Comparison of ENCODE assay signal across 12 mouse cellular contexts in the genomic region with DNA sequence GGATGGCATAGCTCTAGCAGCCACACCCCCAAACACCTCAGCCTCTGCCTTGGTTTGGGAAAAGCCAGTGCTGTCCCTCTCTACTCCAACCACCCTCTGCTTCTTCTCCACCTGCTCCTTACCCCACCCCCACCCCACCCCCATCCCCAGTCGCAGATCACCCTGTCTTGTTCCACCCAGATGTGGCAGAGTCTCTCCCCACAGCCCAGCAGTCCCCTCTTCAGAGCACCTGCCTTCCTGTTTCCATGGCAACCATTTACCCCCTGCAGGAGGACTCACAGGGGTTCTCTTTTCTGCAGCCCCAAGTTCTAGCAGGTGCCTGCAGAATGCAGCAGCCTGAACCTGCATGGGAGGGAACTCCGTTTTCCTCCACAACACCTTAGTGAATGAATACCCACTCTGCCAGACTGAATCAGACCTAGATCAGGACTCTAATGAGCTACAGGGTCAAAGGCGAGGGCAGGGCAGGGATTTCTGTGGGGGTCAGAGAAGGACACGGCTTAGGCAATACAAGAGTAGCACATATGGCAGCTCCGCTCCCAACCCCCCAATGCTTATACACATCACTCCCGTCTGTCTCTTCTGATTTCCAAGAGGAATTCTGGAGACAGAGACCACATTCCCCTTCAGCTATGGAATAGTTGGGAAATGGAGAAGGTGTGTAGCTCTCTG.
DNase-seq lines count a peak whose midpoint lies in the region; ATAC-seq and TF ChIP-seq lines count a peak whose summit lies in the region.
"Had no signal": no experiment of that assay in that cellular context is flagged by ENCODE, and none has a peak within 500 bp of the region (broad histone marks: within the 10 kb centered on the region; RNA-seq: fewer than 3 reads in every experiment).

No protein-coding gene starts in this region.

- H3K9me3 ChIP-seq in forebrain, embryonic 10.5 days, result no peaks in the 10 kb centered on the region
- no peaks in the 10 kb centered on the region for H3K9me3 ChIP-seq in hindbrain, postnatal 0 days (ENCODE audit: low read length)
- H3K9me3 ChIP-seq in neural tube, embryonic 13.5 days, result no peaks in the 10 kb centered on the region

- DNase-seq in ES-CJ7 (ENCODE audit: low read depth, low spot score), result peak; percentile 6
- no peak for DNase-seq in forebrain, embryonic 10.5 days (ENCODE audit: extremely low spot score, low spot score)
- DNase-seq in hindbrain, postnatal 0 days (ENCODE audit: low spot score), result no peak
- DNase-seq in kidney, adult 2 months, result no peak
- DNase-seq in gastrocnemius, adult 8-10 months (ENCODE audit: low spot score in 2 of 2), result no peak
- no peak for DNase-seq in T-cell, adult 2 months (ENCODE audit: low spot score)
- DNase-seq: heart, adult 2 months; heart, postnatal 14 days; kidney, adult 8-10 months; lung, embryonic 14.5 days had no signal

- H3K27me3 ChIP-seq in forebrain, embryonic 10.5 days (ENCODE audit: poor library complexity, severe bottlenecking), result no peaks in the 10 kb centered on the region
- H3K27me3 ChIP-seq in hindbrain, postnatal 0 days (ENCODE audit: insufficient read depth, low read length), result no peaks in the 10 kb centered on the region
- H3K27me3 ChIP-seq in neural tube, embryonic 13.5 days, result no peaks in the 10 kb centered on the region
- H3K27me3 ChIP-seq in kidney, adult 2 months (replicated peaks; ENCODE audit: control insufficient read depth, insufficient read depth, low read length), result no peaks in the 10 kb centered on the region

- no peak overlapping the region for H3K9ac ChIP-seq in hindbrain, postnatal 0 days (replicated peaks; ENCODE audit: low read length)
- H3K9ac ChIP-seq in neural tube, embryonic 13.5 days, result no peak overlapping the region
- H3K9ac ChIP-seq: lung, embryonic 14.5 days had no signal

- 24% methylated on average over 6 of the region's 6 CpGs for WGBS in forebrain, embryonic 10.5 days
- 31% methylated on average over 6 of the region's 6 CpGs for WGBS in hindbrain, postnatal 0 days
- WGBS in neural tube, embryonic 13.5 days, result 35% methylated on average over 6 of the region's 6 CpGs
- WGBS in kidney, adult 2 months, result 44% methylated on average over 6 of the region's 6 CpGs

- ATAC-seq in hindbrain, postnatal 0 days, result 0 out of 2 replicates have a peak, but pooled peaks have one; percentile 36
- ATAC-seq in neural tube, embryonic 13.5 days (ENCODE audit: low read depth), result peak; percentile 27; the same call in 1 of the 2 replicates

- no peaks in the 10 kb centered on the region for H3K36me3 ChIP-seq in forebrain, embryonic 10.5 days (replicated peaks)
- no peaks in the 10 kb centered on the region for H3K36me3 ChIP-seq in hindbrain, postnatal 0 days (ENCODE audit: insufficient read depth, low read length)
- no peaks in the 10 kb centered on the region for H3K36me3 ChIP-seq in neural tube, embryonic 13.5 days
- H3K36me3 ChIP-seq in kidney, adult 2 months (ENCODE audit: control insufficient read depth, insufficient read depth, low read length), result no peaks in the 10 kb centered on the region

- TF ChIP-seq CTCF in hindbrain, postnatal 0 days (IDR thresholded peaks at IDR 0.05; ENCODE audit: low read depth), result no peak
- TF ChIP-seq CTCF in kidney, adult 2 months (conservative IDR thresholded peaks at IDR 0.05; ENCODE audit: insufficient read depth, insufficient read length, low read depth, low read length), result no peak

- no peak overlapping the region for H3K4me2 ChIP-seq in hindbrain, postnatal 0 days (ENCODE audit: low read depth, low read length)
- no peak overlapping the region for H3K4me2 ChIP-seq in neural tube, embryonic 13.5 days
- H3K4me2 ChIP-seq: lung, embryonic 14.5 days had no signal

- no peak overlapping the region for H3K4me3 ChIP-seq in forebrain, embryonic 10.5 days
- H3K4me3 ChIP-seq in hindbrain, postnatal 0 days (ENCODE audit: low read length), result no peak overlapping the region
- H3K4me3 ChIP-seq in neural tube, embryonic 13.5 days, result no peak overlapping the region
- no peak overlapping the region for H3K4me3 ChIP-seq in kidney, adult 2 months (ENCODE audit: insufficient read depth, low read depth, low read length)
- H3K4me3 ChIP-seq: heart, adult 2 months; layer of hippocampus, adult 2 months had no signal

- peaks cover 52% of the 10 kb centered on the region for H3K4me1 ChIP-seq in forebrain, embryonic 10.5 days
- H3K4me1 ChIP-seq in hindbrain, postnatal 0 days (ENCODE audit: insufficient read depth, low read length), result peaks cover 15% of the 10 kb centered on the region
- H3K4me1 ChIP-seq in neural tube, embryonic 13.5 days (replicated peaks), result peaks cover 47% of the 10 kb centered on the region
- H3K4me1 ChIP-seq in kidney, adult 2 months (ENCODE audit: control insufficient read depth, insufficient read depth, low read length), result no peaks in the 10 kb centered on the region

- H3K27ac ChIP-seq in forebrain, embryonic 10.5 days, result peak overlapping the region; percentile 20; the same call in 1 of the 2 replicates
- 0 out of 2 replicates have a peak overlapping the region, but pooled peaks have one; percentile 8 for H3K27ac ChIP-seq in hindbrain, postnatal 0 days
- 0 out of 2 replicates have a peak overlapping the region, but pooled peaks have one; percentile 13 for H3K27ac ChIP-seq in neural tube, embryonic 13.5 days (replicated peaks)
- H3K27ac ChIP-seq in kidney, adult 2 months (ENCODE audit: insufficient read depth, low read depth, low read length), result no peak overlapping the region
- H3K27ac ChIP-seq: heart, adult 2 months; layer of hippocampus, adult 2 months had no signal

- TF ChIP-seq POLR2A in kidney, adult 2 months (IDR thresholded peaks at IDR 0.05; ENCODE audit: low read depth, low read length), result no peak
